Mouse (Mus musculus) gastrocnemius, postnatal 4 days (tissue): ENCODE data around the gene Hcn2. TPM values are rescaled to one million over a fixed set of nuclear protein-coding genes. Genes with fewer than 3 reads are reported as not detected.
A peak's percentile ranks its signal among the peaks of the same experiment; 100 is the strongest.
"Not testable (repeated sequence)": the region's sequence is repeated elsewhere in the genome, so short reads cannot be mapped to it uniquely, and the experiment has no call there.

Experiments
- DNase-seq, 2 experiments: peaks; one replicate each; pipeline ENCODE4 v3.0.0; 2021 to 2022; ENCODE audit warnings: low spot score in 2 of 2, mixed read lengths in 2 of 2
- total RNA-seq, 2 experiments: library from RNA; stranded (reverse); gene quantifications; 2 replicates each; pipeline ENCODE4 v1.2.3; 2021

The Hcn2 gene
- total RNA-seq, 2 experiments from 2014 or later: 0.96 TPM

DNA sequence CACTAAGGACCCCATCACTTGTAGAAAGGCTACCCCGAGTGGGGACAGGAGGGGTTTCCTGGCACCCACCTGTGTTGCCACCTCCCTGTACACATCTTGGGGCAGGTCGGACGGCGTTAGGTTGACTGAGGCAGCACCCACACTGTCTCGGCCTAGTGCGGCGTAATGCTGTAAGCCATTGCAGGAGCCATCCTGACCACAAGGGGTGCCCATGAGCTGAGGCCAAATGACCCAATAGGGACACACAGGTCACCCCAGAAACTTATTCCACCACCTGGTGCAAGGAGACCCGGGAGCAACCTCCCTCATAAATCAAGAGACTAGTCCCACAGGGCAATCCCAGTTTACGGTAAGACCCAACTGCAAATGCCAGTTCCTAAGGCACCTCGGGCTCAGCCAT, 21.8 kb downstream of the Hcn2 start:
- no peak for DNase-seq

DNA sequence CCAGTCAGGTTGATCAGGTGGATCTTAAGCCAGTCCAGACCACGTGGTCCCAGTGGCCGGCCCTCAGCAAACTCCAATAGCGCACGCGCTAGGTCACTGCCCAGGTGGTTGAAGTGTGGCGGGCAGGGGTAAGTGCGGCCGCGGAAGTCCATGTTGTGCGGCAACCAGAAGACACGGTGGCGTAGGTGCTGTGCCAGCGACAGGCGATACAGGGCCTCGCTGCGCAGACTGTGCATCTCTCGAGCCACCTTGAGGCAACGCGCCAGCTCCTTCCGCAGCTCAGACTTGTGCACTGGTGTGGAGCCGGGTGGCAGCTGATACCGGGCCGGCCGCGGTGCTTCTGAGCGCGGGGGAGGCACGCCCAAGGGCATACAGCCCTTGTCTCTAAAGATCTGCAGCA, 22.8 kb downstream of the Hcn2 start:
- no peak for DNase-seq

DNA sequence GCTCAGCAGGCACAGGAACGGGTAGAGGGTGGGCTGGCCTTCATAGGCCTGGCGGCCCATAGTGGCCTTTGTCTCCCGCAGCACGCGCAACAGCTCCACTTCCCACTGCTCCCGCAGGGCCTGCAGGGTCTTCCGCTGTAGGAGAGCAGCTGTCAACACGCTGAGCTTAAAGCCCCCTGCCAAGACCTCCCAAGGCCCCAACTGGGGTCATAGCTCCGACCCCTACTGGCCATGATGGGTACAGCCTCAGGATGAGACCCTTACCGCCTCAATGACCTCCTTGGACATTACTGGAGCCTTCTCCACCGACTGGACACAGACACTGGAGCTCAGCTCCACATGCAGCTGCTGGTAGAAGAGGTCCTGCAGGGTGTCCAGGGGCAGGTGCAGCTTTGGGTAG, 24.4 kb downstream of the Hcn2 start:
- DNase-seq: no peak

DNA sequence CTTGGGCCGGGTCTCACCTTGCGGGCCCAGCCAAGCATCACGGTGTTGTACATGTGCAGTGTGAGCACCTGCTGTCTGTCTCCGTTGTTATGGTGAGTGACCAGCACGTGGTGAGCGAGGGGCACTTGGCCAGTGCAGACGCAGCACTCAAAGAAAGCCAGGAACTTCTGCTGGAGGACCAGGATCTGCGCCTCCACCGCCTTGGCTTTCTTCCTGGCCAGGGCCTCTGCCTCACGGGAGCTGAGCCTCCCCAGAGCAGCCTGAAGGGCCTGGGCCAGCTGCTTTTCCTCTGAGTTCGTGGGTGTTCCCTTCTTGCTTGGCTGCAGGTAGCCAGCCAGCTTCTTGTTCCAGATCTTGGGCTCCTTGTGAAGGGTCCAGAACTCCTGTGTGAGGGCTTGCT, 26.7 kb downstream of the Hcn2 start:
- DNase-seq: no peak

DNA sequence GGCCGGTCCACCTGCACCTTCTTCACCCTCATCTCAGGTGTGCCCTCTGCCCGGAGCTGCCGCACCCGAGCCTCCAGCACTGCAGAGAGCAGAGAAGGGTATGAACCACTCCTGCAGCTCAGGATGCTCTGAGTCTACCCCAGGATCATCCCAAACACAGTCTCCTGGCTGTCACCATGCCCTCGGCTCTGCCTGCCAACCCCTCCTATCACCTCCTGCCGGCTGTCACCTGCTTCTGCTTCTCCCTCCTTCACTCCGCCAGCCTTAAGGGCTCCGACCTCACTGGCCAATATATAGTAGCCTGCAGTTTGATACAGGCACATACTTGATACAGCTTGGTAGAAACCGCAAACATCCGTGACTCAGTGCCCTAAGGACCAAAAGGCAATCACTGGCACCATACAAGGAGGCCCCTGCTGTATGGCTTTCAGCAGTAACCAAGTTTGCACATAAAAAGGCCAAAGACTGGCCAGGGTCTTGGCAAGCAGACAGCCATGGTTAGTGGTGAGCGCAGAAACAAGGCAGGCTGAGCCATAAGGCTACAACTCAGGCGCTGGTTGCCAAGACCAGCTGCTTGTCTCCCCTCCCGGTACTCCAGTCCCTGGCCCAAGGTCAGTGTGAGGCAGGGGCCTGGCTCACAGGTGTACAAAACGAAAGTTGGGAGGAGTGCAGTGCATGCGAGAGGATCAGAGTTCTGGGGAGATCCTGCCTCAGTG, 27.4 kb downstream of the Hcn2 start:
- no peak for DNase-seq

DNA sequence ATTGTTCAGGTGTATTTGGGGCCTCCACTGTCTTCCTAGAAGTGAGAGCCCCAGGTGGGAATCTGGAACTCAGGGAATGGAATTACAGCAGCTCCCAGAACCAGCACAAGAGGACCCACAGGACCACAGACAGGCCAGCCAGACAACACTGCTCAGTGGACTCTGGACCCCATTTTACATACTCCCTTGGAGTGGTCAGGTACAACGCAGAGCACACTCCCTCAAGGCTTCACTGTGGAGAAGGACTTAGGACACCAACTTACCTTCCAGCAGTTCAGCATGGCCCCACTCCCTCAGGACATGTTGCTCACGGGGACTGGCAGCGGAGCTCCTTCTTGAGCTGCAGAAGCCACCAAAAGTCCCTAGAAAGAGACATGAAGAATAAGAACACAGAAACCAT, 29.0 kb downstream of the Hcn2 start:
- no peak for DNase-seq

GRCm38 (mm10) chr10:79745898-79746773, 29.7 kb downstream of the Hcn2 start, which contains the start of gene Polrmt:
TSS of gene Polrmt (minus strand) at chr10:79746581.
- DNase-seq: peak; percentile 91 to 95

- no peak for DNase-seq
Measured at GRCm38 (mm10) chr10:79746774-79747151, 30.3 kb downstream of the Hcn2 start.

DNA sequence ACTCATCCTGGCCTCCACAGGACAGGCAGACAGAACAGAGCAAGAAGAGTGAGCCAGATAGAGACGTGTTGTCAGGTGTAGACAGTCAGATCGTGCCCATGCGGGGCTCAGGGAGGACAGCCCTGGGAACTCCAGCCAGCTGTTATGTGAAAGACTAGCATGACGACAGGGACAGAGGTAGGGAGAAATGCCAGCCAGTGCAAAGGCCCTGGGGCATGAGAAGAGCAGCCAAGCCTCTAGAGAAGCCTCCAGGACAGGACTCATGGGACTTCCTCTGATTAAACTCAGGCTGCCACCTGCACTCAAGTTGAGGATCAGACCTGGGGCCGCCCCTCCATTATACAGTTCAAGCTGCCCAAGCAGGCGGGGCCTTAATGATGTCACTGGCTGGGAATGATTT, 32.1 kb downstream of the Hcn2 start:
- no peak for DNase-seq

DNA sequence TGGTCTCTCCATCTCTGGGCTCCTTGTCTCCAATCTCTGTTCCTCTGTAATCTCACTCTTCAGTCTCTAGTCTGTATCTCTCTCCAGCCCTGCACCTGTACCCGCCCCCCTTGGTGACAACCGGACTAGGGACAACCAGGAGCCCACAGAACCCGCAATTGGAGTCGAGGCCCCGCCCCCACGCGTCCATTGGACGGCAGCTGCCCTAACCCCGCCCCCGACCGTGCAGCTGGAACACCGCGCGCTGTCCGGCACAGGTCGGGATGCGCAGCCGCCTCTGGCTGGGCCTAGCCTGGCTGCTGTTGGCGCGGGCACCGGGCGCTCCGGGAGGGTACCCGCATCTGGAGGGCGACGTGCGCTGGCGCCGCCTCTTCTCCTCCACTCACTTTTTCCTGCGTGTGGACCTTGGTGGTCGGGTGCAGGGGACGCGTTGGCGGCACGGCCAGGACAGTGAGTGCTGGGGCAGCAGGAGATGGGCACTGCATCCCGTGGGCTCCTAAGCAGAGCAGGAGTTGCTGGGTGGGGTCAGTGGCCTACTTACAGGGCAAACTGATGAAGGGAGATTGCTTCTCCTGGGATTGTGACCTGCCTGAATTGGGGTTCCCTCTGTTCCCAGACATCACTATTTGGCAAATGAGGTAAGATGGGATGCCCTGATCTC, 38.6 kb downstream of the Hcn2 start, which contains the start of gene Fgf22:
TSS of gene Fgf22 (plus strand) at position 221 of the 661 bp plus-strand sequence.
- peak in 1 of 2 experiments; percentile 70 for DNase-seq

GRCm38 (mm10) chr10:79755854-79756253, 39.4 kb downstream of the Hcn2 start:
- no peak for DNase-seq

DNA sequence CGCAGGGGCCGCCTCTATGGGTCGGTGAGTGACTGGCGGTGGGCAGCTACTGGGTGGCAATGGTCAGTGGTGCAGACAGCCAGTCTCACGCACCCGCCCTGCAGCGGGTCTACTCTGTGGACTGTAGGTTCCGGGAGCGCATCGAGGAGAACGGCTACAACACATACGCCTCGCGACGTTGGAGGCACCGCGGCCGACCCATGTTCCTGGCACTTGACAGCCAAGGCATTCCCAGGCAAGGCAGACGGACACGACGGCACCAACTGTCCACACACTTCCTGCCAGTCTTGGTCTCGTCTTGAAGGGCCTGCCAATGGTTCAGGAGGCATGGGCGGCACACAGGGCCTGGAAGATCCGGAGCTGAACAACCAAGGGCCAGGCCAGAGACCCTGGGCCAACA, 40.2 kb downstream of the Hcn2 start:
- DNase-seq: no peak

GRCm38 (mm10) chr10:79759675-79760074, 43.2 kb downstream of the Hcn2 start:
- not testable (repeated sequence) for DNase-seq

DNA sequence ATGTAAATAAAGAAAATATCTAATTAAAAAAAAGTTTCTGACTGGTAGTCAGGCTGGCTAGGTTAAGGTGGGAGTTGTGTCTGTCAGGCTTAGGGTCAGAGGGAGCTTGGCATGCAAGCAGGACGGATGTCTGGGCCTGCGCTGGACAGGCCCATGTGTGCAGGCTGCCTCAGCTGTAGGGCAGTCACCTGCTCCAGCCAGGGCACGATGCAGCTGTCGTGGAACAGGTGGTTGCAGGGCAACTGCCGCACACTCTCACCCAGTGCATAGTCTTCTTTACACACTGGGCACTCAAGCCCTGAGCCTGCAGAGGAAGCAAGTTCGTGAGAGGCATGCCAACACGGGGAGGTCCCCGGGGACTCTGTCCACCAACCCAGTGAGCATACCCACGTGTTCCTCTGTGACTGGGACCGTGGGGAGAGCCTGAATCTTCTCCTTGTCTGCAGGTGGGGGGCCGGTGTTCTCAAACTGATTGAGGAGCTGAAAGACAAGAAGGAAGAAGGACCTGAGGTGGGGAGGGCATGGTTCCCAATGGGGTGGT, 44.2 kb downstream of the Hcn2 start:
- DNase-seq: no peak

- no peak for DNase-seq
Measured at GRCm38 (mm10) chr10:79762875-79763274, 46.4 kb downstream of the Hcn2 start.

- DNase-seq: no peak
Measured at GRCm38 (mm10) chr10:79764234-79764633, 47.8 kb downstream of the Hcn2 start.

GRCm38 (mm10) chr10:79765228-79765745, 48.9 kb downstream of the Hcn2 start:
- no peak for DNase-seq

DNA sequence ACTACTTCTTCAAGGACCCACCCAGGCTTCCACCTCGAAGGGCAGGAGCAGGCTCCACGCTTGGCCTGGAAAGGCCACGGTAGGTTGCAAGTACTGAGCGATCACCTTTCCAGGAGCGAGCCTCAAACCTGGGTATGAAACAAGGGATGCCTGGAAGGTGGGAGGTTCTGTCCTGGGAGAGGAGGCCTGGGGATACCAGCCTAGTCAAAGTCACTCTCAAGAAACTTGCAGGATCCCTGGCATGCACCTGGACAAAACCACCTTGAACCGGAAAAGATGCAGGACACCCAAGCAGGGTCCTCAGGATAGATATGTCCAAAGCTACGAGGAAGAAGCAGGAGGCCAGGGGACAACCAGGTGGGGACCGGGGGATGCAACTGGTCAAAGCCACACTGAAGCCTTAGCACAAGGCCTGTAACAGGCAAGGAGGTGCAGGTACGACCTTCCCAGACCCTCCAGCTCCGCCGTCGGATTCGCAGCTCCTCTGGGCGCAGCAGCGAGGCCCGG, 49.6 kb downstream of the Hcn2 start:
- DNase-seq: no peak

DNA sequence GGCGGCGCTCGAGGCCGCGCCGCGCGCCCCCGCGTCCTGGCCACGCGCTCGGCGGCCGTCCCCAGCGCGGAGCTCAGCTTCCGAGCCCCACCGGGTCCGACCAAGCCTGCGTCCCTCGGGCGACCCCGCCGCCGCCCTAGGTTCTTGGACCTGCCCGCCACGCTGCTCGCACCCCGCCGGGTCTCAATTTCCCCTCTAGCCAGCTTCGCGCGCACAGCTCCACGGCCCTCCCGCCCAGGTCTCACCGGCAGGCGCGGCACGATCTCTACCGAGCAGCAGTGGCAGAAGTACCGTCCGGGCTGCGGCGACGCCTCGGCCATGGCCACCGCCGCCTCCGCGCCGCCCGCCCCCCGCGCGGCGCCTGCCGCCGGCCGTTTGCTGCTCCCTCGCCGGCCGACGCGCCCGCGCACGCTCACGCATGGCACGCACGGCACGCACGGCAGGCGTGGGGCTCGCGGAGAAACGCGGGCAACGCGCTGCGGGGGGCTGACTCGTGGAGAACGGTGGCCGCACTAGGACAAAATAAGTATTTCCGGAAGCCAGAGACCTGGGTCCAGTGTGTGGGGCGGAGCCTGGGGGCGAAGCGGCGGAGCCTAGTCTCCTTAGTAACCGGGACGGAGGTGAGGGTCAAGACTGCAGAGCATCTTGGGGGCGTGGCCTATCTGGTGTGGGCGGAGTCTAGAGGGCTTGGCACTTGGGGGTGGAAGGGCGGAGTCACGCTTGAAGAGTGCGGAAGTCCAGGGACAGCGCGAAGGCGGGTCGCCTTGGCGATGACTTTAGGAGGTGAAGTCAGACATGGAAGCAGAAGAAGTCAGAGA, 50.3 kb downstream of the Hcn2 start, which contains the start of gene Rnf126:
TSS of gene Rnf126 (minus strand) at position 445 of the 818 bp plus-strand sequence.
- peak; percentile 95 to 98 for DNase-seq
